Mouse (Mus musculus): Measurements from ENCODE around the gene Nipsnap2. TPM values are rescaled to one million over a fixed set of nuclear protein-coding genes. Genes with fewer than 3 reads are reported as not detected.
A peak's percentile ranks its signal among the peaks of the same experiment; 100 is the strongest.

Nipsnap2 gene
- polyA plus RNA-seq, 1 experiment from 2014 or later = 88.3 TPM

- Histone ChIP-seq H3K4me3 (replicated peaks; ENCODE audit: low read depth, low read length) (peak within 1 kb of the TSS; percentile 72), H3K4me2 (ENCODE audit: low read length) (peak within 1 kb of the TSS; percentile 80), H3K27me3 (ENCODE audit: control insufficient read depth, insufficient read depth, low read length) (no peaks in the 10 kb centered on the region), H3K27ac (replicated peaks; ENCODE audit: low read depth, low read length) (peak within 1 kb of the TSS; percentile 56), H3K4me1 (ENCODE audit: control insufficient read depth, insufficient read depth, low read length) (peaks cover 4% of the 10 kb centered on the region), H3K9ac (replicated peaks; ENCODE audit: low read length) (peak within 1 kb of the TSS; percentile 73), H3K36me3 (ENCODE audit: control insufficient read depth, insufficient read depth, low read length) (peaks cover 24% of the 10 kb centered on the region), H3K9me3 (ENCODE audit: control insufficient read depth, low read length) (no peaks in the 10 kb centered on the region)
- WGBS = under 1% methylated on average over 33 of the region's 33 CpGs
- peak; percentile 92 for ATAC-seq (ENCODE audit: low FRiP score, low TSS enrichment)
- peak; percentile 97 for DNase-seq
Observed at GRCm38 (mm10) chr5:129715326-129715861, 9.5 kb upstream of the Nipsnap2 start, which contains the start of gene Mrps17. Mrps17 (plus strand) TSS chr5:129715497.

GRCm38 (mm10) chr5:129717016-129717415, 7.8 kb upstream of the Nipsnap2 start:
- no peak for ATAC-seq (ENCODE audit: low FRiP score, low TSS enrichment)
- Histone ChIP-seq H3K9ac (replicated peaks; ENCODE audit: low read length) (no peak overlapping the region), H3K27ac (replicated peaks; ENCODE audit: low read depth, low read length) (no peak overlapping the region), H3K4me3 (replicated peaks; ENCODE audit: low read depth, low read length) (no peak overlapping the region), H3K27me3 (ENCODE audit: control insufficient read depth, insufficient read depth, low read length) (no peaks in the 10 kb centered on the region), H3K36me3 (ENCODE audit: control insufficient read depth, insufficient read depth, low read length) (peaks cover 24% of the 10 kb centered on the region), H3K4me2 (ENCODE audit: low read length) (no peak overlapping the region), H3K9me3 (ENCODE audit: control insufficient read depth, low read length) (no peaks in the 10 kb centered on the region), H3K4me1 (ENCODE audit: control insufficient read depth, insufficient read depth, low read length) (peaks cover 4% of the 10 kb centered on the region)
- no peak for DNase-seq
- WGBS = 91% methylated on average over 9 of the region's 9 CpGs

- Histone ChIP-seq H3K9me3 (ENCODE audit: control insufficient read depth, low read length) (no peaks in the 10 kb centered on the region), H3K36me3 (ENCODE audit: control insufficient read depth, insufficient read depth, low read length) (peaks cover 24% of the 10 kb centered on the region), H3K4me1 (ENCODE audit: control insufficient read depth, insufficient read depth, low read length) (peaks cover 4% of the 10 kb centered on the region), H3K9ac (replicated peaks; ENCODE audit: low read length) (no peak overlapping the region), H3K27ac (replicated peaks; ENCODE audit: low read depth, low read length) (no peak overlapping the region), H3K4me3 (replicated peaks; ENCODE audit: low read depth, low read length) (no peak overlapping the region), H3K27me3 (ENCODE audit: control insufficient read depth, insufficient read depth, low read length) (no peaks in the 10 kb centered on the region), H3K4me2 (ENCODE audit: low read length) (no peak overlapping the region)
- ATAC-seq (ENCODE audit: low FRiP score, low TSS enrichment) = no peak
- WGBS = 83% methylated on average over 3 of the region's 3 CpGs
- DNase-seq = no peak
Observed at GRCm38 (mm10) chr5:129720176-129720575, 4.7 kb upstream of the Nipsnap2 start.

- H3K4me2 ChIP-seq (ENCODE audit: low read length) = peak overlapping the region; percentile 61
- H3K9ac ChIP-seq (replicated peaks; ENCODE audit: low read length) = no peak overlapping the region; the same call in 1 of the 2 replicates
- no peak overlapping the region for H3K27ac ChIP-seq (replicated peaks; ENCODE audit: low read depth, low read length)
- peaks cover 4% of the 10 kb centered on the region for H3K36me3 ChIP-seq (ENCODE audit: control insufficient read depth, insufficient read depth, low read length)
- H3K27me3 ChIP-seq (ENCODE audit: control insufficient read depth, insufficient read depth, low read length) = no peaks in the 10 kb centered on the region
- no peak for ATAC-seq (ENCODE audit: low FRiP score, low TSS enrichment)
- DNase-seq = no peak
- H3K4me3 ChIP-seq (replicated peaks; ENCODE audit: low read depth, low read length) = peak overlapping the region; percentile 82
- WGBS = 60% methylated on average over 4 of the region's 4 CpGs
- H3K9me3 ChIP-seq (ENCODE audit: control insufficient read depth, low read length) = no peaks in the 10 kb centered on the region
- peaks cover 9% of the 10 kb centered on the region; the same call in 1 of the 2 replicates for H3K4me1 ChIP-seq (ENCODE audit: control insufficient read depth, insufficient read depth, low read length)
Observed at GRCm38 (mm10) chr5:129724268-129724667, 595 bp upstream of the Nipsnap2 start.

- no peak overlapping the region for H3K27ac ChIP-seq (replicated peaks; ENCODE audit: low read depth, low read length)
- no peaks in the 10 kb centered on the region for H3K36me3 ChIP-seq (ENCODE audit: control insufficient read depth, insufficient read depth, low read length)
- ATAC-seq (ENCODE audit: low FRiP score, low TSS enrichment) (no peak), DNase-seq (no peak)
- H3K9ac ChIP-seq (replicated peaks; ENCODE audit: low read length) = peak overlapping the region; percentile 91; the same call in 1 of the 2 replicates
- WGBS = 20% methylated on average over 7 of the region's 7 CpGs
- peaks cover 9% of the 10 kb centered on the region; the same call in 1 of the 2 replicates for H3K4me1 ChIP-seq (ENCODE audit: control insufficient read depth, insufficient read depth, low read length)
- H3K27me3 ChIP-seq (ENCODE audit: control insufficient read depth, insufficient read depth, low read length) = no peaks in the 10 kb centered on the region
- H3K9me3 ChIP-seq (ENCODE audit: control insufficient read depth, low read length) = no peaks in the 10 kb centered on the region
- H3K4me2 ChIP-seq (ENCODE audit: low read length) = peak overlapping the region; percentile 61
- peak overlapping the region; percentile 82 for H3K4me3 ChIP-seq (replicated peaks; ENCODE audit: low read depth, low read length)
Observed at GRCm38 (mm10) chr5:129725774-129726392, 1.0 kb downstream of the Nipsnap2 start.

- no peak for ATAC-seq (ENCODE audit: low FRiP score, low TSS enrichment)
- Histone ChIP-seq H3K4me2 (ENCODE audit: low read length) (no peak overlapping the region), H3K4me1 (ENCODE audit: control insufficient read depth, insufficient read depth, low read length) (peaks cover 9% of the 10 kb centered on the region; the same call in 1 of the 2 replicates), H3K27ac (replicated peaks; ENCODE audit: low read depth, low read length) (no peak overlapping the region), H3K36me3 (ENCODE audit: control insufficient read depth, insufficient read depth, low read length) (no peaks in the 10 kb centered on the region), H3K9ac (replicated peaks; ENCODE audit: low read length) (no peak overlapping the region), H3K27me3 (ENCODE audit: control insufficient read depth, insufficient read depth, low read length) (no peaks in the 10 kb centered on the region), H3K4me3 (replicated peaks; ENCODE audit: low read depth, low read length) (no peak overlapping the region), H3K9me3 (ENCODE audit: control insufficient read depth, low read length) (no peaks in the 10 kb centered on the region)
- DNase-seq = no peak
- whole genome bisulfite sequencing = 94% methylated on average over 3 of the region's 3 CpGs
Observed at GRCm38 (mm10) chr5:129726784-129727183, 1.9 kb downstream of the Nipsnap2 start.

GRCm38 (mm10) chr5:129729286-129729685, 4.4 kb downstream of the Nipsnap2 start:
- H3K9ac ChIP-seq (replicated peaks; ENCODE audit: low read length) = no peak overlapping the region
- 67% methylated on average over 11 of the region's 11 CpGs for WGBS

GRCm38 (mm10) chr5:129730344-129730743, 5.5 kb downstream of the Nipsnap2 start:
- no peak overlapping the region for H3K27ac ChIP-seq (replicated peaks; ENCODE audit: low read depth, low read length)
- H3K27me3 ChIP-seq (ENCODE audit: control insufficient read depth, insufficient read depth, low read length) = no peaks in the 10 kb centered on the region
- ATAC-seq (ENCODE audit: low FRiP score, low TSS enrichment) = no peak
- no peak overlapping the region for H3K4me3 ChIP-seq (replicated peaks; ENCODE audit: low read depth, low read length)
- no peak overlapping the region for H3K4me2 ChIP-seq (ENCODE audit: low read length)
- H3K9me3 ChIP-seq (ENCODE audit: control insufficient read depth, low read length) = no peaks in the 10 kb centered on the region
- H3K4me1 ChIP-seq (ENCODE audit: control insufficient read depth, insufficient read depth, low read length) = peaks cover 9% of the 10 kb centered on the region; the same call in 1 of the 2 replicates
- H3K9ac ChIP-seq (replicated peaks; ENCODE audit: low read length) = no peak overlapping the region
- WGBS = 83% methylated on average over 11 of the region's 11 CpGs
- no peaks in the 10 kb centered on the region for H3K36me3 ChIP-seq (ENCODE audit: control insufficient read depth, insufficient read depth, low read length)
- DNase-seq = no peak

More at GRCm38 (mm10) chr5:129729286-129729685, 4.4 kb downstream of the Nipsnap2 start:
- Histone ChIP-seq H3K4me2 (ENCODE audit: low read length) (no peak overlapping the region), H3K4me3 (replicated peaks; ENCODE audit: low read depth, low read length) (no peak overlapping the region), H3K9me3 (ENCODE audit: control insufficient read depth, low read length) (no peaks in the 10 kb centered on the region), H3K27me3 (ENCODE audit: control insufficient read depth, insufficient read depth, low read length) (no peaks in the 10 kb centered on the region), H3K27ac (replicated peaks; ENCODE audit: low read depth, low read length) (no peak overlapping the region), H3K4me1 (ENCODE audit: control insufficient read depth, insufficient read depth, low read length) (peaks cover 9% of the 10 kb centered on the region; the same call in 1 of the 2 replicates), H3K36me3 (ENCODE audit: control insufficient read depth, insufficient read depth, low read length) (no peaks in the 10 kb centered on the region)
- DNase-seq = no peak
- no peak for ATAC-seq (ENCODE audit: low FRiP score, low TSS enrichment)

- Histone ChIP-seq H3K27me3 (ENCODE audit: control insufficient read depth, insufficient read depth, low read length) (no peaks in the 10 kb centered on the region), H3K4me3 (replicated peaks; ENCODE audit: low read depth, low read length) (no peak overlapping the region), H3K27ac (replicated peaks; ENCODE audit: low read depth, low read length) (no peak overlapping the region), H3K4me2 (ENCODE audit: low read length) (no peak overlapping the region), H3K4me1 (ENCODE audit: control insufficient read depth, insufficient read depth, low read length) (peaks cover 6% of the 10 kb centered on the region; the same call in 1 of the 2 replicates), H3K9ac (replicated peaks; ENCODE audit: low read length) (no peak overlapping the region), H3K36me3 (ENCODE audit: control insufficient read depth, insufficient read depth, low read length) (no peaks in the 10 kb centered on the region), H3K9me3 (ENCODE audit: control insufficient read depth, low read length) (no peaks in the 10 kb centered on the region)
- ATAC-seq (ENCODE audit: low FRiP score, low TSS enrichment) (no peak), DNase-seq (no peak)
- 92% methylated on average over 5 of the region's 5 CpGs for WGBS
Observed at GRCm38 (mm10) chr5:129731021-129731420, 6.2 kb downstream of the Nipsnap2 start.

Data from midbrain, embryonic 14.5 days (tissue).